Mouse (Mus musculus): ENCODE data around the gene Rprd1b.

GRCm38 (mm10) chr2:158178696-158179369, 150.5 kb downstream of the Rprd1b start:
- no peak for TF ChIP-seq GATA1 (IDR thresholded peaks at IDR 0.05; ENCODE audit: borderline replicate concordance, low read length)
- no peak for TF ChIP-seq FLI1 (IDR thresholded peaks at IDR 0.05; ENCODE audit: low read length)
